Mouse (Mus musculus) midbrain, embryonic 15.5 days (tissue): ENCODE measurements around the gene Vps52. TPM values are rescaled to one million over a fixed set of nuclear protein-coding genes. Genes with fewer than 3 reads are reported as not detected.
A peak's percentile ranks its signal among the peaks of the same experiment; 100 is the strongest.

Source experiments
- ATAC-seq: fragments of 200-750 bp; cut with Nextera tagmentation; replicated peaks from 2 replicates; pipeline ENCODE4 v1.8.0; 2017; ENCODE audit warnings: moderate TSS enrichment
- H3K27ac ChIP-seq: fragments of 300-500 bp; sonication (generic); 2 replicates; pipeline ENCODE4 v1.5.1; 2015; ENCODE audit warnings: mild to moderate bottlenecking, inconsistent platforms
- H3K27me3 ChIP-seq: fragments of 300-500 bp; sonication (generic); replicated peaks from 2 replicates; pipeline ENCODE4 v1.6.1; 2015; ENCODE audit warnings: inconsistent platforms
- H3K36me3 ChIP-seq: fragments of 300-500 bp; sonication (generic); replicated peaks from 2 replicates; pipeline ENCODE4 v1.6.1; 2015; ENCODE audit warnings: inconsistent platforms
- H3K4me1 ChIP-seq: fragments of 300-500 bp; sonication (generic); 2 replicates; pipeline ENCODE4 v1.6.1; 2015; ENCODE audit warnings: inconsistent platforms
- H3K4me2 ChIP-seq: fragments of 300-500 bp; sonication (generic); 2 replicates; pipeline ENCODE4 v1.6.1; 2015; ENCODE audit warnings: inconsistent platforms, mild to moderate bottlenecking, moderate library complexity
- H3K4me3 ChIP-seq: fragments of 300-500 bp; sonication (generic); 2 replicates; pipeline ENCODE4 v1.5.1; 2015; ENCODE audit warnings: mild to moderate bottlenecking, inconsistent platforms
- H3K9ac ChIP-seq: fragments of 300-500 bp; sonication (generic); 2 replicates; pipeline ENCODE4 v1.6.1; 2015; ENCODE audit warnings: mild to moderate bottlenecking, inconsistent platforms
- H3K9me3 ChIP-seq: fragments of 300-500 bp; sonication (generic); 2 replicates; pipeline ENCODE4 v1.6.1; 2016; ENCODE audit warnings: inconsistent platforms
- WGBS: fragments of 180-500 bp; shearing (Covaris S2); methylation state at CpG from one replicate; pipeline ENCODE4 v1.1.7; 2015; ENCODE audit warnings: mixed read lengths; 5-methylcytosine and 5-hydroxymethylcytosine counted together
- polyA plus RNA-seq: library from polyadenylated mRNA; unstranded; fragments of >200 nt; fragmentation: Nextera tagmentation; extraction: Ambion mirVana; gene quantifications from 2 replicates; pipeline ENCODE4 v1.2.1, GENCODE M21; 2015

Vps52 gene
- polyA plus RNA-seq: 80.9 and 84.4 TPM in 2 replicates

DNA sequence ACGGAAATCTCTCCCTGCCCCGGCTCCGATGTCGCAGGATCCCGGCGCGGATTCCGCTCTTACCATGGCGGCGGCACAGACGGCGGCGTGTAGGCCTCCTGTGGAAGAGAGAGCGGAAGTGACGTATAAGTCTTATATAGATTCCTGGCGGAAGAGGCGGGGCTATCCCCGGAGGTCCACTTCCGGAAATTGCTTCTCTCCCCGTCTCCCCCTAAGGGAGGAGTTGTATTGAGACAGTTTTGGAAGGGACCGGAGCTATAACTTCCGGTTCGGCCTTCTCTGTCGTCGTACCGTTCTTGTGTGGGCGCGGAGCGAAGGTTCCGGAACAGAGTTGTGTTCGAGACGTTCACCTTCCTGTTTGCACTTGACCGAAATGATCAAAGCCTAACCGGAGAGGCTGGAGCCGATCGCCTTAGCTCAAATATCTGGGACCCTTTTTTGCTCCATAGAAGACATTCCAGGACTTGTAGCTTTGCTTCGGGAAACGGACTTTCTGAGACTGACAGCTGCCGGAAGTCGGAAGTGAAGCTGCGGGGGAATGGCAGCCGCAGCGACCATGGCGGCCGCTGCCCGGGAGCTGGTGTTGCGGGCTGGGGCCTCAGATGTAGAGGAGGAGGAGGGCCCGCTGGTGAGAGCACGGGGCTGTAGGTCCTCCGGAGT, at the start of gene Vps52, which contains the start of gene Rps18:
Vps52 (plus strand) TSS at position 258 of the 660 bp plus-strand sequence.
Rps18 (minus strand) TSS at position 447 of the 660 bp plus-strand sequence.
- under 1% methylated on average over 50 of the region's 50 CpGs for WGBS
- peak within 1 kb of the TSS; percentile 94 for H3K4me3 ChIP-seq
- peaks cover 57% of the 10 kb centered on the region for H3K4me1 ChIP-seq
- peak within 1 kb of the TSS; percentile 83 for H3K4me2 ChIP-seq
- H3K9ac ChIP-seq: peak within 1 kb of the TSS; percentile 93
- no peaks in the 10 kb centered on the region for H3K27me3 ChIP-seq
- H3K9me3 ChIP-seq: no peaks in the 10 kb centered on the region
- peaks cover 30% of the 10 kb centered on the region for H3K36me3 ChIP-seq
- peak; percentile 90 for ATAC-seq
- peak within 1 kb of the TSS; percentile 94 for H3K27ac ChIP-seq

DNA sequence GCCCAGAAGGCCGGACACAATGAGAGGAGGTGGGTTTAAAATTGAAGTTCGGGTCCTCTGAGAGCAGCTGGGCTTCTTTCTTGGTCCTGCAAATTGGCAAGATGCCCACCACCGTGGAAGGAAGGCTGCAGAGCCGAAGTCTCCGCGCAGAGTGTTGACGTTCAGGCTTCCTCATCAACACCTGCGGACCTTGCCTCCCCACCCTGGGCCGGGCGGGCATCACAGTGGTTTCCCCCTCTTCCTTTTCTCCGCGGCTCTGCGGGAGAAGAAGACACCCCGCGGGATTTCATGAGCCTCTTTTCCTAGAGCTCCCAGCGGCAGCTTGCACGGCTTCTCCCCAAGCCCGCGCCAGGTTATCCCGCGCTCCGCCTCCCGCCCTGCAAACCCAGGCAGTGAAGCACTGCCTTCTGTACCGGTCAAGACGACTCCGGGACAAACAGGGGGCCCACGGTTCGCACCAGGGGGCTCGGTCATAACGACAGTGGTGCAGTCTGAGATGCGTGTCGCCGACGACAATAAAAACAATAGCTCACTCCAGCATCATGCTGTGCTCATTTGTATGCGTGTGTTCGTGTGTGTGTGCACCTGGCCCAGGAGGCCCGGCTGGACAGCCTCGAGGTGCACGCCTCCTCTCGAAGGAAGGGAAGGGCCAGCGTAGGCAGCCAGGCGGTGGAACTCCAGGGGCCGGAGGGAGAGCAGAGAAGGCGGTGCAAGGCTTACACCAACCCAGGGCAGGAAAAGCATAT, 47.1 kb upstream of the Vps52 start:
- Histone ChIP-seq H3K4me3 (peak overlapping the region; percentile 70), H3K9me3 (no peaks in the 10 kb centered on the region), H3K4me1 (peaks cover 24% of the 10 kb centered on the region), H3K27ac (peak overlapping the region; percentile 86), H3K36me3 (peaks cover 8% of the 10 kb centered on the region), H3K4me2 (peak overlapping the region; percentile 93), H3K27me3 (no peaks in the 10 kb centered on the region), H3K9ac (peak overlapping the region; percentile 82)
- peak; percentile 16 for ATAC-seq
- under 1% methylated on average over 42 of the region's 44 CpGs for WGBS

DNA sequence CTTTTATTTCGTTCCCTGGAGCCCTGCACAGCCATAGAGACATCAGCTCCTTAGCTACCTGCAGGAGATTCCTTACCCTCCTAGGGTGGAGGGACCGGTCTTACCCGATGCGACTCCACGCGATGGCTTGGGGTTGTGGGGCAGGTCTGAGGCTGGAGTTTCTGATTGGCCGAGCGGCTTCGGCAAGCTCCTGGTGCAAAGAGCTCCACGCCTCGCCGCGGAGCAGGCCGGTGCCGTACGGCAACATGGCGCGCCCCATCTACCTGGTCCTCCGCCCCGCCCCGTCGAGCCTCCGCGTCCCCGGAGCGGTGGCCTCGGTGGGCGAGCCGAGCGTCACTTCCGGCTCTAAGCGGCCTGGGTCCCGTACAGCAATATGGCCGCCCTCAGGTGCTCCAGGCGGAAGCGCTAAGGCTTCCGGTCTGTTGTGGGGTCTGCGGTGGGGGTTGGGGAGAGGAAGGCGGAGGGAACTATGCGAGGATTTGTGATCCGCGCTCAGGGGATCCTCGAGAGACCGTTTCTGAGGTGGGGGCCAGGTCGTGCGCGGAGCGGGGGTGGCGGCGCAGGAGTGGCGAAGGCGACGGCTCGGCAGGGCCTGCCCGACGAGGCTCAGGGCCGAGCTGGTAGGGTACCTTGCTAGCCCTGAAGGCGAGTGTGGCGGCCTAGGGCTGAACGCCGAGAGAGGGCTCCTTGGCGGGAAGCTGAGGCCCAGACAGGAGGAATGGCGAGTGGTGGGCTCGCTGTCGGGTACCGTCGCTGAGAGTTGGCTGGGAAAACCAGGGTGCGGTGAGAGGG, 46.3 kb upstream of the Vps52 start, which contains the start of gene Daxx:
Daxx (plus strand) TSS at position 338 of the 792 bp plus-strand sequence.
- Histone ChIP-seq H3K9me3 (no peaks in the 10 kb centered on the region), H3K4me1 (peaks cover 24% of the 10 kb centered on the region), H3K36me3 (peaks cover 16% of the 10 kb centered on the region), H3K27ac (peak within 1 kb of the TSS; percentile 86), H3K27me3 (no peaks in the 10 kb centered on the region), H3K9ac (peak within 1 kb of the TSS; percentile 82), H3K4me2 (peak within 1 kb of the TSS; percentile 93), H3K4me3 (peak within 1 kb of the TSS; percentile 70)
- under 1% methylated on average over 68 of the region's 68 CpGs for WGBS
- ATAC-seq: peak; percentile 97

DNA sequence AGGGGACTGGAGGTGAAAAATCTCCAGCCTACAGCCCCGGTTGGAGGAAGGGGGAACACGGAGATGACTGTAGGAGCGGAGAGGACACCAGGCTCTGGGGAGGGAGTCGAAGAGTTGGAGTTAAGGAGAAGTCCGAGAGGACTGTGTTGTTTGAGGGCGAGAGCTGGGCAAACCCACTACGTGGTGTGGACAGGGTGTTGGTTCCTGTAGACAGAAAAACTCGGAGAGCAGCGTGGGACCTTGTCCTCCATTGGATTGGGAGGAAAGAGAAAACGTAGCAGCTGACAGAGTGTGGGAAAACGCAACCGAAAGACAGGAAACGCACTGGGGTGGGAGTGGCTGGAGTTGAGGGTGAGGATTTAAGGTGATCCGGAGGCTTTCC, 45.8 kb upstream of the Vps52 start:
- peak overlapping the region; percentile 82 for H3K9ac ChIP-seq
- peaks cover 18% of the 10 kb centered on the region for H3K36me3 ChIP-seq
- under 1% methylated on average over 14 of the region's 14 CpGs for WGBS
- ATAC-seq: no peak
- peaks cover 27% of the 10 kb centered on the region for H3K4me1 ChIP-seq
- peak overlapping the region; percentile 70 for H3K4me3 ChIP-seq
- no peaks in the 10 kb centered on the region for H3K9me3 ChIP-seq
- H3K4me2 ChIP-seq: peak overlapping the region; percentile 93
- H3K27ac ChIP-seq: peak overlapping the region; percentile 86
- no peaks in the 10 kb centered on the region for H3K27me3 ChIP-seq

DNA sequence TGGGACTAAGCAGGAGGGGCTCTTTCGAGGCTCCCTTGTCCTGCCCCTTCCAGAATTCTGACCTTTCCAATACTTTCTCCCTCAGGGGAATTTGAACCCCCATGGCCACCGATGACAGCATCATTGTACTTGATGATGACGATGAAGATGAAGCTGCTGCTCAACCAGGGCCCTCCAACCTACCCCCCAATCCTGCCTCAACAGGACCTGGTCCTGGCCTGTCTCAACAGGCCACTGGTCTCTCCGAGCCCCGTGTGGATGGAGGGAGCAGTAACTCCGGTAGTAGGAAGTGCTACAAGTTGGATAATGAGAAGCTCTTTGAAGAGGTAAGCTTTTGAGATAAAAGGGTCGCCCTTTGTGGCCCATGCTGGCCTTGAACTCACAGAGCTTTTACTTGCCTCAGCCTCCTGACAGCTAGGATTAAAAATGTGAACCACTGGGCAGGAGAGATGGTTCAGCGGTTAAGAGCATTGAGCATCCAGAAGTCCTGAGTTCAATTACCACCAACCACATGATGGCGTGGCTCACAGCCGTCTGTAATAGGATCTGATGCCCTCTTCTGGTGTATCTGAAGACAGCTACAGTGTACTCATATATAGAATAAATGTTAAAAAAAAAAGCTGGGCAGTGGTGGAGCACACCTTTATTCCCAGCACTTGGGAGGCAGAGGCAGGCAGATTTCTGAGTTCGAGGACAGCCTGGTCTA, 45.1 kb upstream of the Vps52 start:
- no peak for ATAC-seq
- H3K4me1 ChIP-seq: peaks cover 33% of the 10 kb centered on the region
- H3K4me2 ChIP-seq: peak overlapping the region; percentile 93
- peak overlapping the region; percentile 82 for H3K9ac ChIP-seq
- 0 out of 2 replicates have a peak overlapping the region, but pooled peaks have one; percentile 86 for H3K27ac ChIP-seq
- no peaks in the 10 kb centered on the region for H3K9me3 ChIP-seq
- H3K27me3 ChIP-seq: no peaks in the 10 kb centered on the region
- 49% methylated on average over 11 of the region's 11 CpGs for WGBS
- peak overlapping the region; percentile 70 for H3K4me3 ChIP-seq
- peaks cover 18% of the 10 kb centered on the region for H3K36me3 ChIP-seq

DNA sequence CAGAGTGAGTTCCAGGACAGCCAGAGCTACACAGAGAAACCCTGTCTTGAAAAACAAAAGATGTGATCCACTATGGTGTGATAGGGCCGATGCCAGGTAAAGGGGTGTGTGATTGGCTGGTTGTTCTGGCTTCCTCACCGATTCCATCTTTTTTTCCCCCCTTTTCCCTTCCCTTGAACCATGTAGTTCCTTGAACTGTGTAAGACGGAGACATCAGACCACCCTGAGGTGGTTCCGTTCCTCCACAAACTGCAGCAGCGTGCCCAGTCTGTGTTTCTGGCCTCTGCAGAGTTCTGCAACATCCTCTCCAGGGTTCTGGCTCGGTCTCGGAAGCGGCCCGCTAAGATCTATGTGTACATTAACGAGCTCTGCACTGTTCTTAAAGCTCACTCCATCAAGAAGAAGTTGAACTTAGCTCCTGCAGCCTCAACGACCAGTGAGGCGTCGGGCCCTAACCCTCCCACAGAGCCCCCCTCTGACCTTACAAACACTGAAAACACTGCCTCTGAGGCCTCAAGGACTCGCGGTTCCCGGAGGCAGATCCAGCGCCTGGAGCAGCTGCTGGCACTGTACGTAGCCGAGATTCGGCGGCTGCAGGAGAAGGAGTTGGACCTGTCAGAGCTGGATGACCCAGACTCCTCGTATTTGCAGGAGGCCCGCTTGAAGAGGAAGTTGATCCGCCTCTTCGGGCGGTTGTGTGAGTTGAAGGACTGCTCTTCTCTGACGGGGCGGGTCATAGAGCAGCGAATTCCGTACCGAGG, 44.4 kb upstream of the Vps52 start:
- Histone ChIP-seq H3K4me1 (peaks cover 34% of the 10 kb centered on the region), H3K27ac (no peak overlapping the region), H3K27me3 (no peaks in the 10 kb centered on the region), H3K9me3 (no peaks in the 10 kb centered on the region), H3K4me3 (no peak overlapping the region; the same call in 1 of the 2 replicates), H3K4me2 (no peak overlapping the region), H3K9ac (no peak overlapping the region), H3K36me3 (peaks cover 18% of the 10 kb centered on the region)
- ATAC-seq: no peak
- WGBS: 94% methylated on average over 31 of the region's 31 CpGs

DNA sequence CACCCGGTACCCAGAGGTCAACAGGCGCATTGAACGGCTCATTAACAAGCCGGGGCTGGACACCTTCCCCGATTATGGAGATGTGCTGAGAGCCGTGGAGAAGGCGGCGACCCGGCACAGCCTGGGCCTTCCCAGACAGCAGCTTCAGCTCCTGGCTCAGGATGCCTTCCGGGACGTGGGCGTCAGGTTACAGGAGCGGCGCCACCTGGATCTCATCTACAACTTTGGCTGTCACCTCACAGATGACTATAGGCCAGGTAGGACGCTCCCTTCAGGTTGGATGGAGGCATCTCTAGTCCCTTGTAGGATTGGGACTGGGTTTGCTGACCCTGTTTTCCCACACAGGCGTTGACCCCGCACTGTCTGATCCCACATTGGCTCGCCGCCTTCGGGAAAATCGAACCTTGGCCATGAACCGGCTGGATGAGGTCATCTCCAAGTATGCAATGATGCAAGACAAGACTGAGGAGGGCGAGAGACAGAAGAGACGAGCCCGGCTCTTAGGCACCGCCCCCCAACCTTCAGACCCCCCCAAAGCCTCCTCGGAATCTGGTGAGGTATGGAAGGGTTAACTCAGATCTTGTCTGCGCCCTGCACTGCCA, 43.7 kb upstream of the Vps52 start:
- Histone ChIP-seq H3K27ac (no peak overlapping the region), H3K4me3 (no peak overlapping the region), H3K9ac (no peak overlapping the region), H3K9me3 (no peaks in the 10 kb centered on the region), H3K4me2 (no peak overlapping the region), H3K36me3 (peaks cover 18% of the 10 kb centered on the region), H3K27me3 (no peaks in the 10 kb centered on the region), H3K4me1 (peaks cover 40% of the 10 kb centered on the region)
- 93% methylated on average over 28 of the region's 28 CpGs for WGBS
- ATAC-seq: no peak

DNA sequence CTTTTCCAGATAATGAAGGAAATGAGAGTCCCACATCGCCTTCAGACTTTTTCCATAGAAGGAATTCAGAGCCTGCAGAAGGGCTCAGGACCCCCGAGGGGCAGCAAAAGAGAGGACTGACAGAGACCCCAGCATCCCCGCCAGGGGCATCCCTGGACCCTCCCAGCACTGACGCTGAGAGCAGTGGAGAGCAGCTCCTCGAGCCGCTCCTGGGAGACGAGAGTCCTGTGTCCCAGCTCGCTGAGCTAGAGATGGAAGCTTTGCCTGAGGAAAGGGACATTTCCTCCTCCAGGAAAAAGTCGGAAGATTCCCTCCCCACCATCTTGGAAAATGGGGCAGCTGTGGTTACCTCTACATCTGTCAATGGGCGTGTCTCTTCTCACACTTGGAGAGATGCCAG, 42.3 kb upstream of the Vps52 start:
- no peak for ATAC-seq
- 89% methylated on average over 10 of the region's 10 CpGs for WGBS

DNA sequence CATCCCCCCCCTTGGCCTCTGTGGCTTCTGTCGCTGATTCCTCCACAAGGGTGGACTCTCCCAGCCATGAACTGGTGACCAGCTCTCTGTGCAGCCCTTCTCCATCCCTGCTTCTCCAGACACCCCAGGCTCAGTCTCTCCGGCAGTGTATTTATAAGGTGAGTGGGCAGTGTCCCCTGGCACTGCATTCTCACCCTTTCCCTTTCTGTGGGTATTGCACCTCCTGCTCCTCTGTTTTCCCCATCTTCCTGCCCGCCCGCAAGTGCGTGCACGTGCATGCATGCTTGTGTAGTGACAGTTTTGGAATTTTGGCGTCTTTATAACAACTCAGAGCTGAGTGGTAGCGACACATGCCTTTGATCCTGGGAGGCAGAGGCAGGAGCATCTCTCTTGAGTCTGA, 41.7 kb upstream of the Vps52 start:
- Histone ChIP-seq H3K9me3 (no peaks in the 10 kb centered on the region), H3K4me1 (peaks cover 40% of the 10 kb centered on the region), H3K9ac (no peak overlapping the region), H3K27ac (no peak overlapping the region), H3K4me2 (no peak overlapping the region), H3K27me3 (no peaks in the 10 kb centered on the region), H3K4me3 (no peak overlapping the region), H3K36me3 (peaks cover 18% of the 10 kb centered on the region)
- WGBS: 98% methylated on average over 8 of the region's 8 CpGs
- no peak for ATAC-seq

More for the DNA sequence above, 42.3 kb upstream of the Vps52 start:
- Histone ChIP-seq H3K4me1 (peaks cover 38% of the 10 kb centered on the region), H3K9me3 (no peaks in the 10 kb centered on the region), H3K9ac (no peak overlapping the region), H3K27me3 (no peaks in the 10 kb centered on the region), H3K27ac (no peak overlapping the region), H3K4me3 (no peak overlapping the region), H3K36me3 (peaks cover 18% of the 10 kb centered on the region), H3K4me2 (no peak overlapping the region)

DNA sequence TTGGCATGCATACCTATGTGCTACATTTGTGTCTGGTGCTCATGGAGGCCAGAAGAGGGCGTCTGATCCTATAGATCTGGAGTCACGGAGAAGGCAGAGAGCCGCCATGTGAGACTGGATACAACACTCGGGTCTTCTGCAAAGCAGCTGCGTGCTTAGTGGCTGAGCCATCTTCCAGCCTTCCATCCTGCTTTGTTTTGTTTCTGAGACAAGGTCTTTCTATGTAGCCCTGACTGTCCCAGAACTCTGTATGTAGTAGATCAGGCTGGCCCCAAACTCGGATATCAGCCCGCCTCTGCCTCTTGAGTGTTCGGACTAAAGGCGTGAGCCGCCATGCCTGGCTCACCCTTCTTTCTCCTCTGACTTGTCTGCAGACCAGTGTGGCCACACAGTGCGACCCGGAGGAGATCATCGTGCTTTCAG, 40.6 kb upstream of the Vps52 start:
- H3K4me1 ChIP-seq: peaks cover 49% of the 10 kb centered on the region
- H3K9me3 ChIP-seq: no peaks in the 10 kb centered on the region
- H3K36me3 ChIP-seq: peaks cover 18% of the 10 kb centered on the region
- peak overlapping the region; percentile 74 for H3K4me2 ChIP-seq
- ATAC-seq: no peak
- peak overlapping the region; percentile 18; the same call in 1 of the 2 replicates for H3K27ac ChIP-seq
- 0 out of 2 replicates have a peak overlapping the region, but pooled peaks have one; percentile 10 for H3K9ac ChIP-seq
- H3K27me3 ChIP-seq: no peaks in the 10 kb centered on the region
- 68% methylated on average over 13 of the region's 13 CpGs for WGBS
- H3K4me3 ChIP-seq: peak overlapping the region; percentile 56; the same call in 1 of the 2 replicates
